Mouse (Mus musculus): ENCODE results near the gene Gpx3. TPM values are rescaled to one million over a fixed set of nuclear protein-coding genes. Genes with fewer than 3 reads are reported as not detected.
"Not testable (repeated sequence)": the region's sequence is repeated elsewhere in the genome, so short reads cannot be mapped to it uniquely, and the experiment has no call there.

The Gpx3 gene
- polyA plus RNA-seq, 1 experiment from 2014 or later = 68.6 TPM

GRCm38 (mm10) chr11:54885406-54885805 lies 16.8 kb upstream of the Gpx3 start:
- H3K27me3 ChIP-seq = no peaks in the 10 kb centered on the region
- no peak overlapping the region for H3K4me2 ChIP-seq (replicated peaks)
- H3K27ac ChIP-seq = no peak overlapping the region
- WGBS = 86% methylated on average over 2 of the region's 2 CpGs
- no peaks in the 10 kb centered on the region for H3K9me3 ChIP-seq (replicated peaks)
- no peak for ATAC-seq (ENCODE audit: low FRiP score)
- H3K9ac ChIP-seq = no peak overlapping the region
- peaks cover 5% of the 10 kb centered on the region; the same call in 1 of the 2 replicates for H3K4me1 ChIP-seq
- H3K36me3 ChIP-seq = no peaks in the 10 kb centered on the region
- no peak overlapping the region for H3K4me3 ChIP-seq

GRCm38 (mm10) chr11:54887927-54888326 lies 14.3 kb upstream of the Gpx3 start:
- Histone ChIP-seq H3K9ac (no peak overlapping the region), H3K36me3 (no peaks in the 10 kb centered on the region), H3K4me2 (replicated peaks) (no peak overlapping the region), H3K27ac (no peak overlapping the region), H3K9me3 (replicated peaks) (no peaks in the 10 kb centered on the region), H3K4me1 (no peaks in the 10 kb centered on the region), H3K4me3 (no peak overlapping the region), H3K27me3 (no peaks in the 10 kb centered on the region)
- ATAC-seq (ENCODE audit: low FRiP score) = no peak
- WGBS = 82% methylated on average over 6 of the region's 6 CpGs

DNA sequence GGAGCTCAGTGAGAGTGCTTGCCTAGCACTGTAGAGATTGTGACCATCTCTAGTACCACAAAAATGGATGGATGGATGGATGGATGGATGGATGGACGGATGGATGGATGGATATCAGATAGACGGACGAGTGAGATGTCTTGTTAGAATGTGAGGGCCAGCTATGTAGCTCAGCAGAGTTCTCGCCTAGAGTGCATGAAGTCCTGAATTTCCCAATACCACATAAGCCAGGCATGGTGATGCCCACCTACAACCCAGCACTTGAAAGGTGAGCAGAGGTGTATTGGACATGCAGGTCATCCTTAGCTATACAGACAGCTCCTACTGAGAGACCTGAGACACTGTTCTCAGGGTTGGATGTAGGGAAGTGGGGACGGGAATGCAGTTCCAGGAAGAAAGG lies 10.9 kb upstream of the Gpx3 start:
- WGBS = 85% methylated on average over 5 of the region's 5 CpGs
- Histone ChIP-seq H3K27me3 (no peaks in the 10 kb centered on the region), H3K4me3 (no peak overlapping the region), H3K9me3 (replicated peaks) (no peaks in the 10 kb centered on the region), H3K9ac (no peak overlapping the region), H3K4me2 (replicated peaks) (no peak overlapping the region), H3K36me3 (no peaks in the 10 kb centered on the region), H3K27ac (no peak overlapping the region), H3K4me1 (no peaks in the 10 kb centered on the region)
- no peak for ATAC-seq (ENCODE audit: low FRiP score)

GRCm38 (mm10) chr11:54892091-54892490 lies 10.2 kb upstream of the Gpx3 start:
- ATAC-seq (ENCODE audit: low FRiP score) = no peak
- Histone ChIP-seq H3K27me3 (no peaks in the 10 kb centered on the region), H3K4me2 (replicated peaks) (no peak overlapping the region), H3K4me1 (no peaks in the 10 kb centered on the region), H3K4me3 (no peak overlapping the region), H3K9ac (no peak overlapping the region), H3K36me3 (no peaks in the 10 kb centered on the region), H3K27ac (no peak overlapping the region), H3K9me3 (replicated peaks) (no peaks in the 10 kb centered on the region)
- WGBS = 45% methylated on average over 7 of the region's 7 CpGs

GRCm38 (mm10) chr11:54894589-54894988 lies 7.7 kb upstream of the Gpx3 start:
- Histone ChIP-seq H3K27me3 (no peaks in the 10 kb centered on the region), H3K36me3 (no peaks in the 10 kb centered on the region), H3K4me3 (no peak overlapping the region), H3K27ac (no peak overlapping the region), H3K9ac (no peak overlapping the region), H3K4me1 (no peaks in the 10 kb centered on the region), H3K9me3 (replicated peaks) (no peaks in the 10 kb centered on the region), H3K4me2 (replicated peaks) (no peak overlapping the region)
- WGBS = 69% methylated on average over 9 of the region's 9 CpGs
- ATAC-seq (ENCODE audit: low FRiP score) = no peak

- H3K9ac ChIP-seq = not testable (repeated sequence)
Observed at GRCm38 (mm10) chr11:54896646-54897045, 5.6 kb upstream of the Gpx3 start.

DNA sequence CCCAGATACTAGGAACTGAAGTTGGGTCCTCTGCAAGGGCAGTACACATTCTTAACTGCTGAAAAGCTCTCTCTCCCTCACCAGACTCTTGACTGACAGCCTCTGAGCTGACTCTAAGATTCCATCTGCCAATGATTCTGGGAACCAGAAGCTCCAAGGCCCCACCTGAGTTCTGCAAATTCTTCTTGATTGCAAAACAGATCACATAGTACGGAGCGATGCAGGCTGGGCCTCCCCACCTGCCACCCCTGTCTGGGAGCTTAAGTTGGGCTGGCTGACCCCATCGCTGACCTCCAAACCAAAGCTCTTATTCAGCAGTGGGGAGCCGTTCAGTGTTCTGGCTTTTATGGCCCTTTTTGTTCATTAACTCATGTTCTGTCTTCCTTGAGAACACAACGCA lies 4.8 kb upstream of the Gpx3 start:
- no peaks in the 10 kb centered on the region for H3K27me3 ChIP-seq
- no peak overlapping the region for H3K27ac ChIP-seq
- H3K4me1 ChIP-seq = no peaks in the 10 kb centered on the region
- ATAC-seq (ENCODE audit: low FRiP score) = no peak
- H3K4me2 ChIP-seq (replicated peaks) = no peak overlapping the region
- WGBS = 38% methylated on average over 5 of the region's 5 CpGs
- H3K36me3 ChIP-seq = no peaks in the 10 kb centered on the region
- no peak overlapping the region for H3K4me3 ChIP-seq
- no peak overlapping the region for H3K9ac ChIP-seq
- H3K9me3 ChIP-seq (replicated peaks) = no peaks in the 10 kb centered on the region

More at GRCm38 (mm10) chr11:54896646-54897045, 5.6 kb upstream of the Gpx3 start:
- not testable (repeated sequence) for H3K4me2 ChIP-seq (replicated peaks); H3K9me3 ChIP-seq (replicated peaks); H3K27me3 ChIP-seq; H3K27ac ChIP-seq; H3K4me3 ChIP-seq; ATAC-seq (ENCODE audit: low FRiP score); H3K36me3 ChIP-seq; H3K4me1 ChIP-seq
- 96% methylated on average over 3 of the region's 3 CpGs for WGBS

- no peaks in the 10 kb centered on the region for H3K9me3 ChIP-seq (replicated peaks)
- no peak for ATAC-seq (ENCODE audit: low FRiP score)
- no peak overlapping the region for H3K9ac ChIP-seq
- H3K4me1 ChIP-seq = peaks cover 15% of the 10 kb centered on the region; the same call in 1 of the 2 replicates
- H3K4me3 ChIP-seq = no peak overlapping the region
- no peak overlapping the region for H3K4me2 ChIP-seq (replicated peaks)
- no peak overlapping the region for H3K27ac ChIP-seq
- H3K36me3 ChIP-seq = no peaks in the 10 kb centered on the region
- 60% methylated on average over 4 of the region's 4 CpGs for WGBS
- H3K27me3 ChIP-seq = no peaks in the 10 kb centered on the region
Observed at GRCm38 (mm10) chr11:54899657-54900056, 2.6 kb upstream of the Gpx3 start.

DNA sequence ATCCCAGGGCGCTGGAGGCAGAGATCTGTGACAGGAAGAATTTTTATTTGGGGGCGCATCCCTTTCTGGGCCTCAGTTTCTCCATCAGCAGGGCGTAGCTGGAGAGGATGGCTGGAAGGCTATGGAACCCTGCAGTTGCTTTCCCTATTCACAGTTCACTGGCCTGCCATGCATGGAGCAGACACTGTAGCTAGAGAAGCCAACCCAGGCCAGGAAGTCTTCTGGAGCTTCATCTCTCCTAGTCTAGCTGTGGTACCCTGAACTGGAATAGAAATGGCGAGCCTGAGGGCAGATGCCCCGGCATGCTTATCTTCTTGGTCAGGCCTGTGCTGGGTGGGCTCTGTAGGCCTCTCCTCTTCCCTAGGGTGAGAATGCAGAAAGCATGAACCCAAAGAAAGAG lies 1.1 kb downstream of the Gpx3 start:
- Histone ChIP-seq H3K27ac (no peak overlapping the region), H3K4me2 (replicated peaks) (peak overlapping the region; percentile 89), H3K9me3 (replicated peaks) (no peaks in the 10 kb centered on the region), H3K9ac (no peak overlapping the region), H3K4me1 (peaks cover 18% of the 10 kb centered on the region; the same call in 1 of the 2 replicates), H3K4me3 (peak overlapping the region; percentile 51), H3K36me3 (peaks cover 9% of the 10 kb centered on the region; the same call in 1 of the 2 replicates), H3K27me3 (no peaks in the 10 kb centered on the region)
- WGBS = 73% methylated on average over 5 of the region's 5 CpGs
- ATAC-seq (ENCODE audit: low FRiP score) = no peak

DNA sequence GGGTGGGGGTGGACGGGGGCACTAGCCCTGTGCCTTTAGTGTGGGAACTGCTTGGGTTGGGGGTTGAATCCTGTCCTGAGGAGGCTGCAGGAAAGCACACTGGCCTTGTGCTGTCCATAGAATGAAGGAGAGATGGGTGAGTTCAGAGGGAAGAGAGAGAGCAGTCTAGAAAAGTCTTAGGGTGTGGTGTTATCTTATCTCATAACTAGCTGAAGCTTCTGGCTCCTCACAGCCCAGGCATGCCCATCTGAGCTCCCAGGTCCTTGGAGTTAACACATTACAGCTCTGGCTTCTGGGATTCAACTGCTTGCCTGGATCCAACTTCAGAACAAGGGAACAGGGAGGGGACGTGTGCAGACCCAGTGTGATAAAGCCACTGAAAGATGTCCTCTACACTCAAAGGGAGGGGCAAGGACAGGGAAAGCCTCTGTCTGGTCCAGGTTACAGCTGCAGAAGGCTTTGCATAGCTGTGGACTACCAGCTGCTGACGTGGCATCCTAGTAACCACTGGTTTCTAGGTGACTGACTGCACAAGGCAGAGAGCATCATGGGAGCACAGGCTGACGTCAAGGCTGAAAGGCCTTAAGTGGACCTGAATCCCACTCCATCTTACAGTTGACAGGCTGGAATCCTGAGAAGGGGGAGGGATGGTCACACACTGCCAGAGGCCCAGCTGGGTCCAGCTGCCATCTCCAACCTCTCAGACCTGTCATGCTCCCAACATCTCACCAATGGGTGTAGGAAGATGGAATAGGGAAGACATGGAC lies 1.9 kb downstream of the Gpx3 start:
- H3K36me3 ChIP-seq = peaks cover 15% of the 10 kb centered on the region; the same call in 1 of the 2 replicates

GRCm38 (mm10) chr11:54905086-54905485 lies 2.8 kb downstream of the Gpx3 start:
- Histone ChIP-seq H3K4me1 (peaks cover 18% of the 10 kb centered on the region; the same call in 1 of the 2 replicates), H3K27me3 (no peaks in the 10 kb centered on the region), H3K27ac (no peak overlapping the region), H3K9ac (no peak overlapping the region), H3K9me3 (replicated peaks) (no peaks in the 10 kb centered on the region), H3K4me3 (no peak overlapping the region), H3K4me2 (replicated peaks) (no peak overlapping the region), H3K36me3 (peaks cover 24% of the 10 kb centered on the region; the same call in 1 of the 2 replicates)
- 65% methylated on average over 3 of the region's 3 CpGs for WGBS
- no peak for ATAC-seq (ENCODE audit: low FRiP score)

More for the DNA sequence above, 1.9 kb downstream of the Gpx3 start:
- Histone ChIP-seq H3K27me3 (no peaks in the 10 kb centered on the region), H3K9ac (no peak overlapping the region), H3K4me1 (peaks cover 18% of the 10 kb centered on the region; the same call in 1 of the 2 replicates), H3K4me3 (no peak overlapping the region), H3K9me3 (replicated peaks) (no peaks in the 10 kb centered on the region), H3K27ac (peak overlapping the region; percentile 23; the same call in 1 of the 2 replicates), H3K4me2 (replicated peaks) (peak overlapping the region; percentile 89; the same call in 1 of the 2 replicates)
- WGBS = 33% methylated on average over 4 of the region's 4 CpGs
- ATAC-seq (ENCODE audit: low FRiP score) = peak; percentile 32; the same call in 1 of the 2 replicates

- 71% methylated on average over 4 of the region's 4 CpGs for WGBS
- Histone ChIP-seq H3K27ac (no peak overlapping the region), H3K4me1 (peaks cover 18% of the 10 kb centered on the region; the same call in 1 of the 2 replicates), H3K4me3 (no peak overlapping the region), H3K27me3 (no peaks in the 10 kb centered on the region), H3K36me3 (peaks cover 32% of the 10 kb centered on the region), H3K4me2 (replicated peaks) (no peak overlapping the region), H3K9ac (no peak overlapping the region), H3K9me3 (replicated peaks) (no peaks in the 10 kb centered on the region)
- no peak for ATAC-seq (ENCODE audit: low FRiP score)
Observed at GRCm38 (mm10) chr11:54905931-54906330, 3.7 kb downstream of the Gpx3 start.

- no peak overlapping the region for H3K27ac ChIP-seq
- no peak for ATAC-seq (ENCODE audit: low FRiP score)
- H3K4me3 ChIP-seq = no peak overlapping the region
- H3K9ac ChIP-seq = no peak overlapping the region
- no peak overlapping the region for H3K4me2 ChIP-seq (replicated peaks)
- 89% methylated on average over 4 of the region's 4 CpGs for WGBS
- H3K4me1 ChIP-seq = peaks cover 18% of the 10 kb centered on the region; the same call in 1 of the 2 replicates
- H3K9me3 ChIP-seq (replicated peaks) = no peaks in the 10 kb centered on the region
- peaks cover 37% of the 10 kb centered on the region for H3K36me3 ChIP-seq
- H3K27me3 ChIP-seq = no peaks in the 10 kb centered on the region
Observed at GRCm38 (mm10) chr11:54906466-54906865, 4.2 kb downstream of the Gpx3 start.
